Mouse (Mus musculus): ENCODE measurements around the gene 4930447C04Rik.

4930447C04Rik gene

DNA sequence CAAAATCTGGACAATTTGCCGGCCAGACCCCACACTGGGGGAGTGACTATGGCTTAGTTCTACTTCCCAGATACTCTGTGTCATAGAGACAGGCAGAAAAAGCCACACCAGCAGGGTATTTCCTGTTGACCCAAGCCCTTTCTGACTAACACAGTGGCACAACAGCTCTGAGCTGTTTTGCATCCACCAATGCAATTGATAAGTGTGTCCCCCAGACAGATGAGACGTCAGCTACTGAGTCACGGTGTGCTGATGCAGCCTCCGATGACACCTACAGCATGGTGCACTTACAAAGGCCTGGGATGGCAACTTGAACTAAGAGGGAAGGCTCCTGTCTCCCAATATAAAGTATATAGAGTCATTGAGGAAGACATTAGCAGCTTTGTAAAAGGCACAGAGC is 103.3 kb downstream of the 4930447C04Rik start:
- DNase-seq (ENCODE audit: low spot score) = no peak

DNA sequence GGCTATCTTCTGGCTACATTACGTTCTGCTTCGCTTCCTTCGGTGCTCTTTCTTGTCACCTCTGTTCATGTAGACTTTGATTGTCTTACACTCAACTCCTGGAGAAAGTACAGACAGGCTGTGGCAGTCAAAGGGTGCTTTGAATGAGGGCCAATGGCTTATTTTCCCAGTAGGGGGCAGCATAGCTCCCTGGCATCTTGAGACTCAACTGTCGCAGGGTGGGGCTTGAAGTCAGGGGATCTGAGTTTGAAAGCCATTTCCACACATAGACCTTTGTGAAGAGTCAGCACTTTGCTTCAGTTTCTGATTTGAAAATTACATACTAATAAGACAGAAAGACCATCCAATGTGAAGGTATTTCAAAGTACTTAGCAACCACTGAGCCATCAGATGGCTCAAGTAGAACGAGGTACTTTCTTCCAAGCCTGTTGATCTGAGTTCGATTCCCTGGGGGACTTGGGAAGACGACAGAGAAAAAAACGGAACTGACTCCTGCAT is 105.0 kb downstream of the 4930447C04Rik start:
- DNase-seq (ENCODE audit: low spot score) = no peak

DNA sequence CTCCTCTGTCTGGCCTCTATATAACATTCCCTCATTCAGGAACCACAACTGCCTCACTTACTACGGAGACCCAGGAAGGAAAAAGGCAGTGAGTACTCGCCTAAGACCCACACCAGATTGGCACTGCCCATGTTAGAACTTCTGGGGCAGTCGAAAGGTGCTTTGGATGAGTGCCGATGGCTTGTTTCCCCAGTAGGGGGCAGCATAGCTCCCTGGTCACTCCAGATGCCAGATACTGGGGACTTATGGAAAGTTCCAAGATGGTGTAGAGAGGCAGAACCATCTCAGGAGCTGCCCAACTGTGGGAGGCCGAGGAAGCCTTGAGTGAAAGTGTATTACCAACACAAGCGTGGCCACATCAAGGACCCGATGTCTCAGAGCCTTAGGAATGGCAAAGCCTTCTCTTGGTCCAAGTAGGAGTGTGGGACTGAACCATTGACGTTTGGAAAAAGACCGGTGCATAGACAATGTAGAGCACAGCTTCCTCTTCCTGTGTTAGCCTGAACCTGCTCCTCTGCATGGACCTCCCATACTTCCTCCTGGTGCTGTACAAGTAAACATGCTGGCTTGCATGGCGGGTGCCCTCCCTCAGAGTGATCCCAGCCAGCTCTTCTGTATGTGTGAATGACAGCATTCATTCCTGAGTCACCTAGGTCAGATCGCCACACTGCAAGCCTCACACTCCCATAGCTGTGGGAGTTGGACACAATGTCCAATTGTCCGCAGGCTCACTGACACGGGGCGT is 105.6 kb downstream of the 4930447C04Rik start:
- no peak for DNase-seq (ENCODE audit: low spot score)

DNA sequence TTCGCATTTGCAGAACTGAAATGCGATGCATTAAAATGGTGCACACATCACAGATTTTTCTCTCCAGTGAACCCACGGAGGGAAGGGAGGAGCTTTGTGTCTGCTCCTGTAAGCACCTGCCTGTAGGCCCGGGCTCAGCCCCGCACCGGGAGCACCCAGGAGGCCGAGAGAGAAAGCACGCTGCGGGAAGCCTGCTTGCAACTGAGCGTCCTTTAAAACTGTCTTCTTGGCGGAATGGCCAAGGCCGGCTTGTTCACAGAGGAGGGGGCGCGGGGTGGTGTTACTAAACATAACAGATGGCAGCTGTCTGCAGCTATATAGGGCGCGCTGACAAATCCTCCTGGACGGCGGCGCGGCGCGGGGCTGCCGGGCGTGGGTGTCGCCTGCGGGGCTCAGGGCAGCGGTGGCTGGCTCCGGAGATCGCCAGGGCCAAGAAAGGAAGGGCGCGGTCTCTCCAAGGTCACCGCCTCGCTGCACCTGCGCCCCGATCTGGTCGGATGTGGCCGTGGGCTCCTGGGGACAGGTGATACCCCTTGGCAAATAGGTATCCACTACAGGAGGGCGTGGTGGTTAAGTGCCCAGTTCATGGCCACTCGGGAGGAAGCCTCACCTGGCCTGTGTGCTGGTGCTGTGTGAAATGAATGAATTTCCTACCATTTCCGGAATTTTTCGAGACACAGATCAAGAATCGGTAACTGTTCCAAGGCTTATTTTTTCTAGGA is 108.7 kb downstream of the 4930447C04Rik start:
- no peak for DNase-seq (ENCODE audit: low spot score)
